Comparison of ENCODE assay signal across 24 mouse cellular contexts in the genomic region with DNA sequence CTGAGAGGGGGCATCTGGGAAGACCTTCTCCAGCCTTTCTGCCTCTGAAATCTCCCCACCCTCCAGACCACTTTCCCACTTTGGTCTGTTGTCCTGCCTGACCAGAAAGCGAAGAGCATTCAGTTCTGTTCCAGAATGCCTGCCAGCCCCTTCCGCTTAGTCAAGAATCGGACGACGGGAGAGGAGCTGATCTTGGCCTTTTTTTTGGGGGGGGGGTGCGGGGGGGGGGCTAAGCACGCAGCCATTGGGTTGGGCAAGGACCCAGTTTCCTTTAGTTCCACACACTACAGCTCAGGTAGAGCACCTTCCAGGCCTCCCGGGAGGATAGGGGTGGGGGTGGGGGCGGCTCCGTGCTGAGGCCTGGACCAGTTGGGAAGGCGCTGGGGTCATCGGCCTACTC. TPM values are rescaled to one million over a fixed set of nuclear protein-coding genes. Genes with fewer than 3 reads are reported as not detected.
"Had no signal": no experiment of that assay in that cellular context is flagged by ENCODE, and none has a peak within 500 bp of the region (broad histone marks: within the 10 kb centered on the region; RNA-seq: fewer than 3 reads in every experiment).

A gene (plus strand): TSS at position 301 of the 400 bp plus-strand sequence.

- H3K27ac ChIP-seq: neural tube, embryonic 12.5 days; neural tube, embryonic 13.5 days; neural tube, embryonic 15.5 days; stomach, embryonic 15.5 days had no signal

- H3K4me1 ChIP-seq: neural tube, embryonic 12.5 days; neural tube, embryonic 13.5 days; neural tube, embryonic 15.5 days; stomach, embryonic 15.5 days had no signal

- H3K9me3 ChIP-seq: neural tube, embryonic 12.5 days; neural tube, embryonic 13.5 days; neural tube, embryonic 15.5 days; stomach, embryonic 15.5 days had no signal

- H3K4me2 ChIP-seq: neural tube, embryonic 12.5 days; neural tube, embryonic 13.5 days; neural tube, embryonic 15.5 days; stomach, embryonic 15.5 days had no signal

- H3K9ac ChIP-seq: neural tube, embryonic 12.5 days; neural tube, embryonic 13.5 days; neural tube, embryonic 15.5 days; stomach, embryonic 15.5 days had no signal

- DNase-seq: retina, postnatal 1 day; right cerebral cortex, adult 18-20 months; right cerebral cortex, postnatal 14 days; right cerebral cortex, postnatal 25 days; right cerebral cortex, postnatal 4 days; spleen, adult 18-20 months; thymus, adult 18-20 months; thymus, adult 2 months; thymus, postnatal 14 days; thymus, postnatal 25 days; thymus, postnatal 36 days; thymus, postnatal 4 days had no signal

- H3K36me3 ChIP-seq: neural tube, embryonic 12.5 days; neural tube, embryonic 13.5 days; neural tube, embryonic 15.5 days; stomach, embryonic 15.5 days had no signal

- H3K4me3 ChIP-seq: neural tube, embryonic 12.5 days; neural tube, embryonic 13.5 days; neural tube, embryonic 15.5 days; stomach, embryonic 15.5 days had no signal

- H3K27me3 ChIP-seq: neural tube, embryonic 12.5 days; neural tube, embryonic 13.5 days; neural tube, embryonic 15.5 days; stomach, embryonic 15.5 days had no signal

RNA-seq across cellular contexts. Expression of the gene that starts here (rescaled TPM):
- total RNA-seq: neutrophil, adult 5-6 weeks had no signal
- polyA plus RNA-seq: neural tube, embryonic 11.5 days; neural tube, embryonic 12.5 days; neural tube, embryonic 13.5 days; neural tube, embryonic 14.5 days; neural tube, embryonic 15.5 days; small intestine, adult 2 months; spleen, adult 2 months; stomach, embryonic 14.5 days; stomach, embryonic 15.5 days; stomach, embryonic 16.5 days; urinary bladder, adult 2 months had no signal
